1 mouse cellular context compared by ENCODE assay signal in the genomic region with DNA sequence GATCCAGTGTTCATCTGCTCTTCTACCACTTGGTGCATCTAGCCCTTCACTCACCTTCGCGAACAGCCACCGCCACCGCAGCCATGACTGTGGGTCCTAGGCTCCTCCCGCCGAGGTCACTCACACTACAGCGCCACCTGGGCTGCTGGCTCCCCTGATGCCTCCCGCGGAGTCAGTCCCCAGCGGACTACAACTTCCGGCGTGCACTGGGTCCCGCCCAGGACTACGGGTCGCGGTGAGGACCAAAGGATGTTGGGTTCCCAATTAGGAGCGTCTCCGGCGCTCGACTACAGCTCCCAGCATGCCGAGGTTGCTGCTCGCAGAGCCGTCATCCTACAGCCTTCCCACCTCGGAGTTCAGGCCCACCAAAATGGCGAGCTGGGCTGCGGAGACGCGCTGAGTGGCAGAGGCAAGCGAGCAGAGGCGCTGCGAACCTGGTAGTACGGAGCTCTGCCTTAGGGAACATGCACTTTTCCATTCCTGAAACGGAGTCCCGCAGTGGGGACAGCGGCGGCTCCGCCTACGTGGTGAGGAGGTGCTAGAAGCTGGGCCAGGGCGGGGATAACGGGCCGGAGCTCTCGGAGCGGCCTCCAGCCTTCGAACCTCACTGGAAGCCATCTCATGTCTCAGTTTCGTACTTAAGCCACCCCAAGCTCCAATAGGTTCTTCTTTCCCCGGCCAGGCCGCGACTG.
TF ChIP-seq lines count a peak whose summit lies in the region.

A gene (plus strand): TSS at position 289 of the 692 bp plus-strand sequence.
A gene (minus strand): TSS at position 492 of the 692 bp plus-strand sequence.

TF ChIP-seq in CH12.LX, 34 proteins besides CTCF, POLR2A, EP300 and RAD21 (continued from another document):
- TF ChIP-seq TBP (conservative IDR thresholded peaks at IDR 0.05; ENCODE audit: low read depth, low read length) (peak; percentile 18), RCOR1 (conservative IDR thresholded peaks at IDR 0.05; ENCODE audit: low read depth, low read length) (no peak), BHLHE40 (IDR thresholded peaks at IDR 0.05; ENCODE audit: low read depth, low read length) (no peak), POLR2AphosphoS2 (IDR thresholded peaks at IDR 0.05; ENCODE audit: low read depth, low read length) (no peak), E2F4 (IDR thresholded peaks at IDR 0.05; ENCODE audit: insufficient replicate concordance, low read depth, low read length) (peak; percentile 79; the same call in 1 of the 2 replicates), ZC3H11A (IDR thresholded peaks at IDR 0.05; ENCODE audit: low read depth, low read length) (no peak), UBTF (IDR thresholded peaks at IDR 0.05; ENCODE audit: low read depth, low read length) (peak; percentile 63; the same call in 1 of the 2 replicates), TCF12 (IDR thresholded peaks at IDR 0.05; ENCODE audit: low read depth, low read length) (peak; percentile 94), GABPA (IDR thresholded peaks at IDR 0.05; ENCODE audit: insufficient replicate concordance, low read depth, low read length) (peak; percentile 90; the same call in 1 of the 2 replicates), MXI1 (IDR thresholded peaks at IDR 0.05; ENCODE audit: low read depth, low read length) (peak; percentile 81), USF2 (conservative IDR thresholded peaks at IDR 0.05; ENCODE audit: low read depth, low read length) (no peak), USF1 (IDR thresholded peaks at IDR 0.05; ENCODE audit: low read depth, low read length) (no peak), SIN3A (IDR thresholded peaks at IDR 0.05; ENCODE audit: low read length) (peak; percentile 96), ZNF384 (IDR thresholded peaks at IDR 0.05; ENCODE audit: low read depth, low read length) (no peak), CHD1 (IDR thresholded peaks at IDR 0.05; ENCODE audit: low read depth, low read length) (no peak), ETS1 (conservative IDR thresholded peaks at IDR 0.05; ENCODE audit: low read depth, low read length) (peak; percentile 32), ELF1 (IDR thresholded peaks at IDR 0.05; ENCODE audit: low read depth, low read length) (peak; percentile 95), MAX (IDR thresholded peaks at IDR 0.05; ENCODE audit: low read length) (peak; percentile 34; the same call in 1 of the 2 replicates), JUND (conservative IDR thresholded peaks at IDR 0.05; ENCODE audit: low read depth, low read length) (no peak), ZKSCAN1 (IDR thresholded peaks at IDR 0.05; ENCODE audit: borderline replicate concordance, low read depth, low read length) (no peak), MEF2A (IDR thresholded peaks at IDR 0.05; ENCODE audit: borderline replicate concordance, low read depth, low read length) (peak; percentile 88; the same call in 1 of the 2 replicates), MAFK (IDR thresholded peaks at IDR 0.05; ENCODE audit: insufficient replicate concordance, low read length) (no peak), KAT2A (IDR thresholded peaks at IDR 0.05; ENCODE audit: insufficient replicate concordance, low read length) (peak; percentile 99), IRF4 (IDR thresholded peaks at IDR 0.05; ENCODE audit: low read depth, low read length) (peak; percentile 81), ZMIZ1 (IDR thresholded peaks at IDR 0.05; ENCODE audit: low read depth, low read length) (peak; percentile 48; the same call in 1 of the 2 replicates), SMC3 (IDR thresholded peaks at IDR 0.05; ENCODE audit: low read depth, low read length) (no peak), JUN (IDR thresholded peaks at IDR 0.05; ENCODE audit: insufficient read depth, low read depth, low read length) (no peak)
